Comparison of ENCODE assay signal across 10 mouse cellular contexts in the genomic region with DNA sequence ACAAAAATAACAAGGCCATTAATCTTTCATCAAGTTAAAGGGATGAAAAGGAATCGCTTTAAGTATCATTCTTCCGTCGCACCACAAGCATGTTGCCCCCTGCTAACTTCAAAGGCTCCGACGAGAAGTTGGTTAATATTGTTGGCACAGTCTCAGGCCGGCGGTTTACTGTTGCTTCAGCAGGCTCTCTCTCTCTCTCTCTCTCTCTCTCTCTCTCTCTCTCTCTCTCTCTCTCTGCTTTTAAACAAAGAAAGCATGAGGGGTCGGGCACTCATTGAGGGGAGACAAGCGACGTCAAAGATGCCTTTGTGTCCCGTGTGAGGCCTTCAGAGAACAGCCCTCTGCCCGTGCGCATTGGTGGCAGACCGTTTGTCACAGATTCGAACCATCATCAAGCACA. TPM values are rescaled to one million over a fixed set of nuclear protein-coding genes. Genes with fewer than 3 reads are reported as not detected.
DNase-seq lines count a peak whose midpoint lies in the region; ATAC-seq lines count a peak whose summit lies in the region.
"Had no signal": no experiment of that assay in that cellular context is flagged by ENCODE, and none has a peak within 500 bp of the region (broad histone marks: within the 10 kb centered on the region; RNA-seq: fewer than 3 reads in every experiment).

No protein-coding gene starts in this region.

- H3K27ac ChIP-seq in kidney, embryonic 15.5 days = 0 out of 2 replicates have a peak overlapping the region, but pooled peaks have one; percentile 18
- H3K27ac ChIP-seq in hindbrain, embryonic 13.5 days = no peak overlapping the region
- H3K27ac ChIP-seq in midbrain, embryonic 14.5 days (replicated peaks; ENCODE audit: low read depth, low read length) = no peak overlapping the region

- no peak for DNase-seq in kidney, adult 11 months
- peak; percentile 37 for DNase-seq in embryo, embryonic 11.5 days (ENCODE audit: low read depth, low spot score)
- peak; percentile 76 for DNase-seq in midbrain, embryonic 14.5 days
- DNase-seq in thymus, postnatal 25 days = no peak
- no peak for DNase-seq in layer of hippocampus, postnatal 36 days
- DNase-seq in testis, postnatal 10 days (ENCODE audit: low spot score) = no peak

- H3K4me2 ChIP-seq in kidney, embryonic 15.5 days = peak overlapping the region; percentile 53
- peak overlapping the region; percentile 39 for H3K4me2 ChIP-seq in hindbrain, embryonic 13.5 days
- H3K4me2 ChIP-seq in midbrain, embryonic 14.5 days (ENCODE audit: low read length) = peak overlapping the region; percentile 30

- peak overlapping the region; percentile 10; the same call in 1 of the 2 replicates for H3K4me3 ChIP-seq in kidney, embryonic 15.5 days (replicated peaks)
- H3K4me3 ChIP-seq in hindbrain, embryonic 13.5 days = no peak overlapping the region
- no peak overlapping the region for H3K4me3 ChIP-seq in midbrain, embryonic 14.5 days (replicated peaks; ENCODE audit: low read depth, low read length)

- peaks cover 16% of the 10 kb centered on the region for H3K4me1 ChIP-seq in kidney, embryonic 15.5 days
- peaks cover 10% of the 10 kb centered on the region for H3K4me1 ChIP-seq in hindbrain, embryonic 13.5 days (replicated peaks)
- H3K4me1 ChIP-seq in midbrain, embryonic 14.5 days (ENCODE audit: control insufficient read depth, insufficient read depth, low read length) = peaks cover 2% of the 10 kb centered on the region; the same call in 1 of the 2 replicates

- ATAC-seq in kidney, embryonic 15.5 days (replicated peaks; ENCODE audit: low FRiP score) = peak; percentile 81
- ATAC-seq in hindbrain, embryonic 13.5 days (ENCODE audit: low FRiP score) = no peak
- no peak for ATAC-seq in midbrain, embryonic 14.5 days (ENCODE audit: low FRiP score, low TSS enrichment)
- ATAC-seq: Patski had no signal

- no peaks in the 10 kb centered on the region for H3K27me3 ChIP-seq in kidney, embryonic 15.5 days
- peaks cover 15% of the 10 kb centered on the region; the same call in 1 of the 2 replicates for H3K27me3 ChIP-seq in hindbrain, embryonic 13.5 days
- H3K27me3 ChIP-seq in midbrain, embryonic 14.5 days (ENCODE audit: control insufficient read depth, insufficient read depth, low read length) = no peaks in the 10 kb centered on the region
- H3K27me3 ChIP-seq: Patski had no signal

- H3K9ac ChIP-seq in kidney, embryonic 15.5 days = no peak overlapping the region
- no peak overlapping the region for H3K9ac ChIP-seq in hindbrain, embryonic 13.5 days
- no peak overlapping the region for H3K9ac ChIP-seq in midbrain, embryonic 14.5 days (replicated peaks; ENCODE audit: low read length)

- 11% methylated on average over 15 of the region's 15 CpGs for WGBS in kidney, embryonic 15.5 days
- WGBS in hindbrain, embryonic 13.5 days = 3% methylated on average over 15 of the region's 15 CpGs
- 3% methylated on average over 15 of the region's 15 CpGs for WGBS in midbrain, embryonic 14.5 days

- H3K36me3 ChIP-seq in kidney, embryonic 15.5 days = no peaks in the 10 kb centered on the region
- H3K36me3 ChIP-seq in hindbrain, embryonic 13.5 days = no peaks in the 10 kb centered on the region
- no peaks in the 10 kb centered on the region for H3K36me3 ChIP-seq in midbrain, embryonic 14.5 days (ENCODE audit: control insufficient read depth, insufficient read depth, low read length)

- H3K9me3 ChIP-seq in kidney, embryonic 15.5 days (replicated peaks) = 0 out of 2 replicates have a peak, but pooled peaks cover 2% of the 10 kb centered on the region
- peaks cover 16% of the 10 kb centered on the region for H3K9me3 ChIP-seq in hindbrain, embryonic 13.5 days
- no peaks in the 10 kb centered on the region for H3K9me3 ChIP-seq in midbrain, embryonic 14.5 days (ENCODE audit: control insufficient read depth, low read length)

RNA-seq across cellular contexts. Expression of a gene that starts 17.7 kb away (rescaled TPM):
- not detected in 2 replicates for polyA plus RNA-seq in kidney, embryonic 15.5 days (2015; fragmentation: Nextera tagmentation; extraction: Ambion mirVana)
- 0.18 and 0.19 TPM in 2 replicates for polyA plus RNA-seq in hindbrain, embryonic 13.5 days (2015; fragmentation: Nextera tagmentation; extraction: Ambion mirVana)
- polyA plus RNA-seq in midbrain, embryonic 14.5 days (2014; fragmentation: Nextera tagmentation; extraction: Ambion mirVana) = 0.20 and 0.38 TPM in 2 replicates
- total RNA-seq in layer of hippocampus, postnatal 36 days (2021) = not detected
- polyA plus RNA-seq: heart, embryonic 16.5 days; Patski had no signal

Comparison
In these comparisons a context has a peak if more than half of its experiments do, and no peak if none do; other contexts are left out.
1. DNase-seq: peak in embryo, embryonic 11.5 days (single experiment) and midbrain, embryonic 14.5 days (single experiment); none in kidney, adult 11 months (single experiment), thymus, postnatal 25 days (single experiment), layer of hippocampus, postnatal 36 days (0 of 2) and testis, postnatal 10 days (single experiment).
2. Peak in every context shown above with its lines, with median percentiles within 50 percentile points of each other: H3K4me2 ChIP-seq.